Mouse (Mus musculus): ENCODE measurements around the gene Sox5.

DNA sequence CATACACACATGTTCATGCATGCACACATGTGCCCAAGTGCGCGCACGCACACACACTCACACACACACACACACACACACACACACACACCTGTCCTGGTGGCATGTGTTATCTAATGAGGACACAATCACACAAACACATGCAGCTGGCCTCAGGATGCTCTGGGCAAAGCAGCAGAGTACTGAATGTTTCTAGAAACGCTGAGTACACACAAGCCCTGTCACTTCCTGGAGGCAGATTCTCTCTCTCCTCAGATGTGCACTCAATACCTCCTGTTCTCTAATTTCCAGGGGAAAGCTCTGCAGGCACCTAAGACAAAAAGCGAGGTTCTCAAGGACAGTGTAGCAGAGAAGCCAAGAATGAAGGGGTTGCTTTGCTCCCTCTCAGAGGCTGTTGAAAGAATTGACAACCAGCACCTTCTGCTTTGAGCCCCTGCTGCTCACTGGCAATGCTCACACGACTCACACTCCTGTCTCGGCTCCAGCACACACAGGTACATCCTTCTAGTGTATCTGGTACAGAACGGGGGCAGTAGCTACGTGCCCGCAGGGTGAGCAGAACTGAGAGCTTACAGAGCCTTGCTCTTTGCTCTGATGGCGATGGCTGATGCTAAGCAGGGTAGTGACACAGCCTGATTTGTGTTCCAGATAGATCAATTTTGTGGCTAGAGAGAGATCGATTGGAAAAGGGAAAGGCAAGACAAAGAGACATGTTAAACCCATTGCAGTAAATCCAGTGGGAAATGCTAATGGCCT lies 833.0 kb downstream of the Sox5 start:
- TF ChIP-seq CTCF (IDR thresholded peaks at IDR 0.05; ENCODE audit: extremely low read depth, insufficient read length, insufficient replicate concordance, low read depth, low read length) = no peak
- no peak for TF ChIP-seq POLR2A (IDR thresholded peaks at IDR 0.05; ENCODE audit: low read depth, low read length)

All from small intestine, adult 2 months (tissue).